Mouse (Mus musculus): ENCODE data around the gene Olfr824. TPM values are rescaled to one million over a fixed set of nuclear protein-coding genes. Genes with fewer than 3 reads are reported as not detected.
"Not testable (repeated sequence)": the region's sequence is repeated elsewhere in the genome, so short reads cannot be mapped to it uniquely, and the experiment has no call there.

Olfr824 gene
- not detected in 2 replicates for total RNA-seq (2015)
- total RNA-seq (2017) = not detected in 2 replicates

DNA sequence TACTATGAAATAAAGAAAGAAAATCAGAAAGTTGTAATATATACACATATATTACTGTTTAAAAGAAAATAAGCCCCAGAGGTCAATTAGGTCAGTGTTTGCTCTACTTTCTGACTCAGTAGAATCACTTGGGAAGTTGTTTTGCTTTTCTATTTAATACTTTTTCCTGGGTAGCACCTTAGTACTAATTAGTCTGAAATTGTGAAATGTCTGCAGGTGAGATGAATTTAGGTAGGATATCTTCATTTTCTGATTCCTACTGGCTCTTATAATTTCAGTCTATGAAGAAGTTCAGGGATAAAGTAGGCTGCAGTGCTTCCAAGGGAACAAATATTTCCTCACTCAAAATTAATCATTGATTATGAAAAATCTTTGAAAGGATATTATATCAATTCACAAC is at the start of gene Olfr824:
Gene Olfr824 (minus strand): TSS at position 101 of the 400 bp plus-strand sequence.
- ATAC-seq (replicated peaks; ENCODE audit: poor library complexity) = not testable (repeated sequence)

- ATAC-seq (replicated peaks; ENCODE audit: poor library complexity) = no peak
These were observed 36.9 kb upstream of the Olfr824 start, which contains the start of gene Olfr825 for GRCm38 (mm10) chr10:130166666-130167065. Olfr825 (minus strand) TSS chr10:130166766.

DNA sequence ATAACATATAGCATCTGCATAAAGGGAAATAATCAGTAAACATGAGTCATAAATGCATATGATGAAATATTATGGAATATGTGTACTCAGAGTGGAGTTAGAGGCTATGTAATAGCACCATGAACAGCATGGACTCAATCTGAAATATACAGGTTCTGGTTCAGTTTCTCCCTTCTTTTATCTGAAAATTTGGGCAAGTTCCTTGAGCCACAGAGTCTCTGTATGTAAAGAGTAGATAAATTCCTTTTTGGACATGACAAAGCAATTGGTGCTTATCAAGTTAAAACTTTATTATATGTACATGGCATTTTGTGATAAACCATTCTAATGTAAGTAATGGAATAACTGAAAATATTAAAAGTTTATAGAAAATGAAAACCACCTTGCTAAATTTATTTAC is 35.4 kb upstream of the Olfr824 start:
- ATAC-seq (replicated peaks; ENCODE audit: poor library complexity) = peak; percentile 71

DNA sequence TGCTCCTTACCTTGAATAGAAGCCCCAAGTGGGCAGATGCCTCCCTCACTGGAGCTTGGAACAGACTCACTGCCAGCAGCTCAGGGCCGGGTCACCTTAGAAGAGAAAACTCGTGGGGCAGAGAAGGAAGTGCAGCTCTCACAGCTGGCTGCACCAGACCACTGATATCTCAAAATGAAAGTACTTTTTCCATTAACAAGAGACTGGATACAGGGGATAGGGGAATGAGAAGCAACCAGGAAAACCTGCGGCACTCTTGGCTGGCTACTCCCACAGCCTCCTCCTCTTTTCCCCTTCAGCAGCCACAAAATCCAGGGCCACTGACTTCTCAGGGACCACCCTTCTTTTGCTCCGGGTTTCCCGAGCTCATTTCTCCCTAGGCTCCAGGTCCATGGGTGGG is 14.3 kb upstream of the Olfr824 start:
- no peak for ATAC-seq (replicated peaks; ENCODE audit: poor library complexity)

- not testable (repeated sequence) for ATAC-seq (replicated peaks; ENCODE audit: poor library complexity)
These were observed 12.7 kb upstream of the Olfr824 start for GRCm38 (mm10) chr10:130142481-130142880.

GRCm38 (mm10) chr10:130134811-130135210 is 5.0 kb upstream of the Olfr824 start:
- ATAC-seq (replicated peaks; ENCODE audit: poor library complexity) = no peak

DNA sequence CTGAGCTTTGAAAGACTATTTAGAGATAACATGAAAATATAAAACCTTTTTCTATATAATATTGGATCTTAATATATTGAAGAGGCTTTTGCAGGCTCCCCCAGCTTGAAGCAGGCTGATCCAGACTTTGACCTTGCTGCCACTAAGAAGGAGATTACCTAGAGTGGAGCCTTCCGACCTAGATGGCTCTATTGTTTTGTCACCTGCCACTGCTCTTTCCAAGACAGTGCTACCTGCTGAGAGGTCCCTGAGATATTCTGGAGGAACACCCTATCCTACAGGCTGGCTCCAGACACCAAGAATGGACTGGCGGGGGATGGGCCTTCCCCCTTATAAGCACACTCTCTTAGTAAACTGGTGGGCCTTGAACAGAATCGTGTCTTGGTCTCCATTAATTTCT is 13.8 kb downstream of the Olfr824 start:
- ATAC-seq (replicated peaks; ENCODE audit: poor library complexity) = not testable (repeated sequence)

- not testable (repeated sequence) for ATAC-seq (replicated peaks; ENCODE audit: poor library complexity)
These were observed 14.5 kb downstream of the Olfr824 start, which contains the start of gene Olfr823 for GRCm38 (mm10) chr10:130115283-130115682. Olfr823 (minus strand) TSS chr10:130115383.

DNA sequence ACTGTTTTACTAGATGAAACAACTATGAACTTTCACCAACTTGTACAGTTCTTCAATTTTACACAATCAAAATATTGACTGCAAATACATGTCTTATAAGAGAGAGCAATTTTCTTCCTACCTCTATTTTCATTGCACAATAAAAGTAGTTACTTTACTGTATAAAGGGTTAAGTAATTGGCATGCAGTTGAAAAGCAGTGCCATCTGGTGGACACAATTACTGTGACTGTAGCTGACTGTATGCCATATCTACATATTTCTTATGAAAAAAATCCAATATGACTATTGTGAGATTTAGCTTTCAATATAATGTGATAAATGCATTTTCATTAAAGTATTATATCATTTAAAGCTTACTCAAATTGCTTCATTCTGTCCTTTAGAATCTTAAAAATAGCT is 33.7 kb downstream of the Olfr824 start:
- peak; percentile 79 for ATAC-seq (replicated peaks; ENCODE audit: poor library complexity)

- peak; percentile 96 for ATAC-seq (replicated peaks; ENCODE audit: poor library complexity)
These were observed 36.9 kb downstream of the Olfr824 start for GRCm38 (mm10) chr10:130092838-130093440.

Other genes starting within 250 kb of the Olfr824 start
- not detected in 2 replicates for gene Olfr815, start 224.1 kb downstream of the Olfr824 start, total RNA-seq (2015)
- gene Olfr815, start 224.1 kb downstream of the Olfr824 start, total RNA-seq (2017) = not detected in 2 replicates
- not detected in 2 replicates for gene Olfr816, start 214.4 kb downstream of the Olfr824 start, total RNA-seq (2015)
- not detected in 2 replicates for gene Olfr816, start 214.4 kb downstream of the Olfr824 start, total RNA-seq (2017)
- gene Olfr818, start 180.9 kb downstream of the Olfr824 start, total RNA-seq (2015) = not detected in 2 replicates
- gene Olfr818, start 180.9 kb downstream of the Olfr824 start, total RNA-seq (2017) = not detected in 2 replicates
- gene Olfr819, start 162.7 kb downstream of the Olfr824 start, total RNA-seq (2015) = not detected in 2 replicates
- gene Olfr819, start 162.7 kb downstream of the Olfr824 start, total RNA-seq (2017) = not detected in 2 replicates
- not detected in 2 replicates for gene Olfr247, start 153.9 kb downstream of the Olfr824 start, total RNA-seq (2015)
- gene Olfr247, start 153.9 kb downstream of the Olfr824 start, total RNA-seq (2017) = not detected in 2 replicates
- not detected in 2 replicates for gene Gm10310, start 144.9 kb downstream of the Olfr824 start, total RNA-seq (2015)
- not detected in 2 replicates for gene Gm10310, start 144.9 kb downstream of the Olfr824 start, total RNA-seq (2017)
- gene Olfr820, start 117.4 kb downstream of the Olfr824 start, total RNA-seq (2015) = not detected in 2 replicates
- not detected in 2 replicates for gene Olfr820, start 117.4 kb downstream of the Olfr824 start, total RNA-seq (2017)
- not detected in 2 replicates for gene Olfr821, start 99.7 kb downstream of the Olfr824 start, total RNA-seq (2015)
- not detected in 2 replicates for gene Olfr821, start 99.7 kb downstream of the Olfr824 start, total RNA-seq (2017)
- gene Olfr822, start 58.8 kb downstream of the Olfr824 start, total RNA-seq (2015) = not detected in 2 replicates
- gene Olfr822, start 58.8 kb downstream of the Olfr824 start, total RNA-seq (2017) = not detected in 2 replicates
- not detected in 2 replicates for gene Olfr823, start 14.6 kb downstream of the Olfr824 start, total RNA-seq (2015)
- gene Olfr823, start 14.6 kb downstream of the Olfr824 start, total RNA-seq (2017) = not detected in 2 replicates
- gene Olfr825, start 36.8 kb upstream of the Olfr824 start, total RNA-seq (2015) = not detected in 2 replicates
- gene Olfr825, start 36.8 kb upstream of the Olfr824 start, total RNA-seq (2017) = not detected in 2 replicates
- not detected in 2 replicates for gene Olfr826, start 54.2 kb upstream of the Olfr824 start, total RNA-seq (2015)
- not detected in 2 replicates for gene Olfr826, start 54.2 kb upstream of the Olfr824 start, total RNA-seq (2017)
- gene Olfr827, start 84.4 kb upstream of the Olfr824 start, total RNA-seq (2015) = not detected in 2 replicates
- not detected in 2 replicates for gene Olfr827, start 84.4 kb upstream of the Olfr824 start, total RNA-seq (2017)
- not detected in 2 replicates for gene Neurod4, start 150.2 kb upstream of the Olfr824 start, total RNA-seq (2015)
- gene Neurod4, start 150.2 kb upstream of the Olfr824 start, total RNA-seq (2017) = not detected in 2 replicates
- gene Tespa1, start 192.9 kb upstream of the Olfr824 start, total RNA-seq (2015) = 30.7 and 51.7 TPM in 2 replicates
- 35.8 and 50.3 TPM in 2 replicates for gene Tespa1, start 192.9 kb upstream of the Olfr824 start, total RNA-seq (2017)